Mouse (Mus musculus): Measurements from ENCODE around the gene Ppfia4. TPM values are rescaled to one million over a fixed set of nuclear protein-coding genes. Genes with fewer than 3 reads are reported as not detected.

Gene Ppfia4
- polyA plus RNA-seq (2012; rRNA removed), result 61.0 and 61.3 TPM in 2 replicates

DNA sequence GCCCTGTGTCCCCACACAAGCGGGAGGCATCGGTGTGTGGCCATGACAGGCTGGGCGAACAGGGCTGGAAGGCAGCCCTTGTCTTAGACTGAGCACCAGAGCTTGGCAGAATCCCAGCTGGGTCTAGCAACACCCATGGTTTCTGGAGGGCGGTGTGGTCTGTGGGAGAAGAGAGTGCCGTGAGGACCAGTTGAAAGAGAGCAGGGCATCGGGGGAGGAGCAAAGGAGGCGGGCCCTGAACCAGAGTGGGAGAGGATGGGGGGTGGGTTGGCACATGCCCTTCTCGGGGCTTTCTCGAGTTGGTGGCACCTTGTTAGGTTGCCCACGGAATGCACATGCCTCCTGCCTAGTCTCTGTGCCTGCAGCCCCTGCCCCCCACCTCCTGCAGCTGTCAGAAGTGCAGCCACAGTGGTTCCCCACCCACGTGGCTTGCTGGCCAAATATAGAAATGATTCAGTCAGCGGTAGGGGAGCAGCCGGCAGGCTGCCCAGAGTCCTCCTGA lies at the start of gene Ppfia4:
Gene Ppfia4 (minus strand): TSS at position 159 of the 502 bp plus-strand sequence.

DNA sequence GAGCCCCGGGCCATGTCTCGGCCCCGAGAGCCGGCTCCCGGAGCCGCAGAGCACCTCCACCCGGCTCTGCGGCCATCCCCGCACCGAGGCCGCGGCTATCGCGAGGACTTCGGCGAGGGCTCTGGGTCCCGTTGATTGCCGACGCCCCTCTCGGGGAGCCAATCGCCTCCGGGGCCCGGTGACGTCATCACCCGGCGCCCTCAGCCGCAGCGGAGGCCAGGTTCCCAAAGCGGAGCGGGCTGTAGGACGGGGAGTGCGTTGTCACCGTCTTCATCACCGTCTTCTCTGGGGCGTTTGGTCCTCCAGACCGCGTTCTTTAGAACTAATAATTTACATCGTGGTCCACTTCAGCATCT lies 29.1 kb upstream of the Ppfia4 start, which contains the start of gene Tmem183a:
Gene Tmem183a (minus strand): TSS at position 123 of the 356 bp plus-strand sequence.

GRCm38 (mm10) chr1:134289598-134290099 lies 43.1 kb downstream of the Ppfia4 start, which contains the start of gene Myog:
TSS of gene Myog (plus strand) at chr1:134289989.

Other genes with a start within 250 kb of the Ppfia4 start
- gene Chit1, start 221.7 kb downstream of the Ppfia4 start, polyA plus RNA-seq (2012; rRNA removed), result 0.19 and 0.21 TPM in 2 replicates
- 2.4 and 2.8 TPM in 2 replicates for gene Chil1, start 150.8 kb downstream of the Ppfia4 start, polyA plus RNA-seq (2012; rRNA removed)
- 0.44 and 1.4 TPM in 2 replicates for gene Mybph, start 139.5 kb downstream of the Ppfia4 start, polyA plus RNA-seq (2012; rRNA removed)
- gene Adora1, start 97.5 kb downstream of the Ppfia4 start, polyA plus RNA-seq (2012; rRNA removed), result 31.6 and 36.9 TPM in 2 replicates
- gene Myog, start 42.9 kb downstream of the Ppfia4 start, polyA plus RNA-seq (2012; rRNA removed), result 0.13 and 4.1 TPM in 2 replicates
- gene Tmem183a, start 29.1 kb upstream of the Ppfia4 start, polyA plus RNA-seq (2012; rRNA removed), result 97.6 and 114 TPM in 2 replicates
- gene 4933406M09Rik, start 53.0 kb upstream of the Ppfia4 start, polyA plus RNA-seq (2012; rRNA removed), result not detected in 2 replicates
- gene Cyb5r1, start 72.6 kb upstream of the Ppfia4 start, polyA plus RNA-seq (2012; rRNA removed), result 9.6 and 10.8 TPM in 2 replicates
- 52.3 and 52.4 TPM in 2 replicates for gene Adipor1, start 82.5 kb upstream of the Ppfia4 start, polyA plus RNA-seq (2012; rRNA removed)
- 26.5 and 27.2 TPM in 2 replicates for gene Klhl12, start 122.6 kb upstream of the Ppfia4 start, polyA plus RNA-seq (2012; rRNA removed)
- gene Rabif, start 161.7 kb upstream of the Ppfia4 start, polyA plus RNA-seq (2012; rRNA removed), result 45.0 and 45.1 TPM in 2 replicates
- 0.07 TPM in 1 of 2 replicates, not detected in the other for gene Mgat4e, start 216.8 kb upstream of the Ppfia4 start, polyA plus RNA-seq (2012; rRNA removed)
- 47.1 and 49.4 TPM in 2 replicates for gene Kdm5b, start 227.2 kb upstream of the Ppfia4 start, polyA plus RNA-seq (2012; rRNA removed)

All from central nervous system, embryonic 18 days (tissue).